Mouse (Mus musculus): ENCODE measurements around the gene Serpina3i. TPM values are rescaled to one million over a fixed set of nuclear protein-coding genes. Genes with fewer than 3 reads are reported as not detected.
"Not testable (repeated sequence)": the region's sequence is repeated elsewhere in the genome, so short reads cannot be mapped to it uniquely, and the experiment has no call there.

The Serpina3i gene
- 0.10 and 0.15 TPM in 2 replicates for polyA plus RNA-seq (2016; fragmentation: Nextera tagmentation; extraction: Ambion mirVana)

DNA sequence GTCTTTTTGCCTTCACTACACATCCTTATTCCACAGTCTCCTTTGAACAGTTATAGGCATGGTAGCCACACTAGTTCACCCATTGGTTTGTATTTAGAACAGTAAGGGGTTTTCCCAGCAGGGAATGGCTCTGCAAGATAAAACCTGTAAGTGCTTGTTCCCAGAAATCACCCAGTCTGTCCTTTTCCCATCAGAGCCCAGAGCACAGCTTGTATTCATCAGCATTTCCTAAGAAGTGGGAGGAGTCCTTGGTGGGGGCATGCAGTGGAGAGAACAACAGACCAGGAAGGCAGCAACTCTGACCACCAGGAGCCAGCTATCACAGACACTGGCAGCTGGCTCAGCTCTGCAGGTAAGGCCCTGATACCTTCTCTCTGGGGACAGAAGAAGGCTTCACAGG is at the start of gene Serpina3i:
TSS of gene Serpina3i (plus strand) at position 260 of the 400 bp plus-strand sequence.
- Histone ChIP-seq H3K9ac (no peak within 1 kb of the TSS), H3K4me2 (no peak within 1 kb of the TSS), H3K36me3 (no peaks in the 10 kb centered on the region), H3K27ac (no peak within 1 kb of the TSS), H3K4me1 (no peaks in the 10 kb centered on the region), H3K27me3 (replicated peaks) (no peaks in the 10 kb centered on the region), H3K4me3 (no peak within 1 kb of the TSS), H3K9me3 (replicated peaks) (no peaks in the 10 kb centered on the region)
- ATAC-seq: no peak

DNA sequence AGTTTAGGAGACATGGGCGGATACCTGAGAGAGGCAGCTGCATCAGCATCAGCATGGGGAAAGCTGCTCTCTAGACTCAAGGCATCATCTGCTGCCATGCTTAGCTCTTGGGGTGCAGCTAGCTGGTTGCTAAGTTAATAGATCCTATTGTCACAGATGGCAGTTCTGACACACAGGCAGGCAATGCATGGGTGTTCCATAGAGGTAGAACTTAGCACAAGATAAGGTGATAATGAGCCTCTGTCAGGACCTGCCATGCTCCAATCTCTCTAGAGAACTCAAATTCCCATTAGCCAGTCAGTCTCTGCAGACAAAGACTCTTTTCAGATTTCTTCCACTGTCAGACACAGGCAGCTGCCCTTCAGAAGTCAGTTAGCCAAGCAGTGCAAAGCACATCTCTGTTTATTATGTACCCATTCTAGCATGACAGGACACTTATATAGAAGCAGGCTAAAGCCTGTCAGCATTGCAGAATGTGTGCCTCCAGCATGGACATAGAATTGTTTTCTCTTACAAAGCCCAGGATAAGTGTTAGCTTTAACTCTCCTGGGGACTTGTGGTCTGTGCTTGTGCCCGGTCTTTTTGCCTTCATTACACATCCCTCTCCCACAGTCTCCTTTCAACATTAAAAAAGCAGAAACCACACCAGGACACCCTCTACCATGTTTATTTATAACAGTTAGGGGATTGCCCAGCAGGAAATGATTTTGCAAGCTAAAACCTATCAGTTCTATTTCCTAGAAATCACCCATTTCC is 49.1 kb upstream of the Serpina3i start:
- Histone ChIP-seq H3K27ac (no peak overlapping the region), H3K4me2 (no peak overlapping the region), H3K4me1 (0 out of 2 replicates have a peak, but pooled peaks cover 4% of the 10 kb centered on the region), H3K9ac (no peak overlapping the region), H3K27me3 (replicated peaks) (no peaks in the 10 kb centered on the region), H3K4me3 (no peak overlapping the region), H3K9me3 (replicated peaks) (no peaks in the 10 kb centered on the region), H3K36me3 (no peaks in the 10 kb centered on the region)
- 46% methylated on average over 2 of the region's 2 CpGs for WGBS (ENCODE audit: insufficient replicate concordance)
- ATAC-seq: no peak

DNA sequence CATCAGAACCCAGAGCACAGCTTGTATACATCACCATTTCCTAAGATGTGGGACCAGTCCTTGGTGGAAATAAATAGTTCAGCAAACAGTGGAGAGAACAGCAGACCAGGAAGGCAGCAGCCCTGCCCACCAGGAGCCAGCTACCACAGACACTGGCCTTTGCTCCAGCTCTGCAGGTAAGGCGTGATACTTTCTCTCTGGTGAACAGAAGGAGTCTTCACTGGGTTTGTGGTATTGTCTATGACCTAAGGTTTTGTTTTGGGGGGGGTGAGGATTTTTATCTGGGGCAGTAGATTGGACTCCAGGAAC is 48.5 kb upstream of the Serpina3i start, which contains the start of gene Serpina3f:
TSS of gene Serpina3f (plus strand) at position 100 of the 309 bp plus-strand sequence.
- no peaks in the 10 kb centered on the region for H3K36me3 ChIP-seq
- no peak within 1 kb of the TSS for H3K4me2 ChIP-seq
- no peaks in the 10 kb centered on the region for H3K9me3 ChIP-seq (replicated peaks)
- 43% methylated on average over 1 of the region's 1 CpGs for WGBS (ENCODE audit: insufficient replicate concordance)
- H3K27me3 ChIP-seq (replicated peaks): no peaks in the 10 kb centered on the region
- no peak within 1 kb of the TSS for H3K9ac ChIP-seq
- H3K4me3 ChIP-seq: no peak within 1 kb of the TSS
- no peak for ATAC-seq
- H3K27ac ChIP-seq: no peak within 1 kb of the TSS
- 0 out of 2 replicates have a peak, but pooled peaks cover 4% of the 10 kb centered on the region for H3K4me1 ChIP-seq

DNA sequence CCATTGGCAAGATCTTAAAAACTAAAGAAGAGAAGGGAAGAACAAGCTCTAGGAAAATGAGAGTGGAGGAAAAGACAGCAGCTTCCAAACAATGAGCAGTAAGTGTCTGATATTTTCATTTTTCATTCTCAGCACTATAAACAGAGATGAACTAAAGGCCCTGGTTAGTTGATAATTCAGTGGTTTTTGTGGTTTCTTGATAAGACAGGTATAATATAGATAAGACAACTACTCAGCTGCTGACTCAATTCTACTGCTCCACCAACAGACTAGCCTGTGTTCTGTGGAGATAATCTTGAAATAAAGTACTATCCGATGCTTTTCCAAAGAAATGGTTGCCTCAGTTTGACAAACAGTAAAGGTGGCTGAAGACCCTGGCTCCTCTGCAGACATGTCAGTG is 47.7 kb upstream of the Serpina3i start:
- no peak for ATAC-seq
- Histone ChIP-seq H3K36me3 (no peaks in the 10 kb centered on the region), H3K4me3 (no peak overlapping the region), H3K4me2 (no peak overlapping the region), H3K27me3 (replicated peaks) (no peaks in the 10 kb centered on the region), H3K9me3 (replicated peaks) (no peaks in the 10 kb centered on the region), H3K27ac (no peak overlapping the region), H3K4me1 (0 out of 2 replicates have a peak, but pooled peaks cover 4% of the 10 kb centered on the region), H3K9ac (no peak overlapping the region)
- WGBS (ENCODE audit: insufficient replicate concordance): 25% methylated on average over 1 of the region's 1 CpGs

DNA sequence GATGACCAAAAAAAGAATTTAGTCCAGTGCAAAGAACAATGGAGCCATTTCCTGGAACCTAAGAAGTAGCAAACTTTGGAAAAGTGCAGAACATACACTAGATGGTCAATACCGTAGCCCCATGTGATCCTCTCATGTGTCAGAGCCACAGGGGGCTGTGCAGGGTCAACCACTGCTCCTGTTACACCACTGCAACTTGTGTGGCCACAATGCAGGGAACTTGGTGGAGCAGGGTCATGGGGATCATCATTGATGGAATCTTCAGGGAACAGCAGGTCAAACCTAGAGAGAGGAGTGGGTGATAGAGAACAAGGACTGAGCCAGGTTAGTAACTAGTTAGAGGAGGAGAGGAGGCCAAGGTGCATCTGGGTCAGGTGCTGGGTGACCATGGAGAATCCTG is 41.3 kb upstream of the Serpina3i start:
- Histone ChIP-seq H3K4me2 (no peak overlapping the region), H3K27me3 (replicated peaks) (no peaks in the 10 kb centered on the region), H3K9ac (no peak overlapping the region), H3K27ac (no peak overlapping the region), H3K4me1 (no peaks in the 10 kb centered on the region), H3K36me3 (no peaks in the 10 kb centered on the region), H3K9me3 (replicated peaks) (no peaks in the 10 kb centered on the region), H3K4me3 (no peak overlapping the region)
- no peak for ATAC-seq
- WGBS (ENCODE audit: insufficient replicate concordance): 50% methylated on average over 1 of the region's 1 CpGs

DNA sequence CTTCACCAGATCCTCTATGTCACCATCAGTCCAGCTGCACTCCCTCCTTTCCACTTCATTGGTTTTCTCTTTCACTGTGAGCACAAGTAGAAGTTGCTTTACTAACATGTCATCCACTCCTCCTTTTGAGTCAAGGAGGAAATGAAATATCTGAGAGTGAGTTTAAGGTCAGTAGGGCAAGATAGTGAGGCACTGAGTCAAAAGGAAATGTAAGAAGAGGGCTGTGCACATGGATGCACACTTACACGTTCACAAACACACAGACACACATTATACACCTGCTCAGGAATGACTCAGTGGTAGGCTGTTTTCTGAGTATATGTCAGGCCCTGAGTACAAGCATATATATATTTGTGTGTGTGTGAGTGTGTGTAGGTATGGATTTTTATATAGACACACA is 39.2 kb upstream of the Serpina3i start:
- no peak for ATAC-seq
- H3K4me2 ChIP-seq: no peak overlapping the region
- no peaks in the 10 kb centered on the region for H3K36me3 ChIP-seq
- no peak overlapping the region for H3K9ac ChIP-seq
- no peaks in the 10 kb centered on the region for H3K4me1 ChIP-seq
- no peak overlapping the region for H3K27ac ChIP-seq
- no peaks in the 10 kb centered on the region for H3K9me3 ChIP-seq (replicated peaks)
- no peak overlapping the region for H3K4me3 ChIP-seq
- no peaks in the 10 kb centered on the region for H3K27me3 ChIP-seq (replicated peaks)
- 36% methylated on average over 1 of the region's 1 CpGs for WGBS (ENCODE audit: insufficient replicate concordance)

DNA sequence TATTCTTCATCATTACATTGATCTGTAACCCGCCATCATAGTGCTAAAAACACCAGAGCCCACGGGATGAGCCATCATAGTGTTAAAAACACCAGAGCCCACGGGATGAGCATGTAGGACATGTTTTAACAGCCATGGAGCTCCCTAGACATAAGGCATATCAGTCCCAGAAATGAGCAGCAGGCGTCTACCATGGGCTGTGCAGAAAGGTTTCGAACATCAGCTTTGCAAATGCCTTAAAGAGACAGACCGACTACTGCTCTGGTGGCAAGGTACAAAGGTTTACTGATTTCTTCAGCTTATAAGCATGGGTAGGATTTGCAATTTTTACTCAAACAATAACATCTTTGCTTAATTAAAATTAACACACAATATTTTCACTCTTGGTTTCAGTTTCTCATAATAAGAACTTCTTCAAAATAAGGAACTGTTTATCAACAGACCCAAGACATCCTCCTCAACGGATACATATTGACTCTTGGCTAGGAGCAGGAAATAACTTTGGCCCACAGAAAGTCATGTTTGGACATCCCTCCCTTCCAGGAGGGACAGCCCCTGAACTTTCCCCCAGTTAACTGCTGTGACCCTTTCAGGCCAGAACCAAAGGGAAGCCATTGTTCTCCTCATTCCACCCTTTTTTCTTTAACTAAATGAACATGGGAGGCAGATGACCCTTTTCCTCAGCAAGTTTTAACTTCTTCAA is 38.2 kb upstream of the Serpina3i start:
- no peak overlapping the region for H3K27ac ChIP-seq
- no peak for ATAC-seq
- H3K9me3 ChIP-seq (replicated peaks): no peaks in the 10 kb centered on the region
- H3K36me3 ChIP-seq: no peaks in the 10 kb centered on the region
- no peaks in the 10 kb centered on the region for H3K4me1 ChIP-seq
- no peaks in the 10 kb centered on the region for H3K27me3 ChIP-seq (replicated peaks)
- H3K9ac ChIP-seq: no peak overlapping the region
- 32% methylated on average over 7 of the region's 7 CpGs for WGBS (ENCODE audit: insufficient replicate concordance)
- H3K4me3 ChIP-seq: no peak overlapping the region
- H3K4me2 ChIP-seq: no peak overlapping the region

DNA sequence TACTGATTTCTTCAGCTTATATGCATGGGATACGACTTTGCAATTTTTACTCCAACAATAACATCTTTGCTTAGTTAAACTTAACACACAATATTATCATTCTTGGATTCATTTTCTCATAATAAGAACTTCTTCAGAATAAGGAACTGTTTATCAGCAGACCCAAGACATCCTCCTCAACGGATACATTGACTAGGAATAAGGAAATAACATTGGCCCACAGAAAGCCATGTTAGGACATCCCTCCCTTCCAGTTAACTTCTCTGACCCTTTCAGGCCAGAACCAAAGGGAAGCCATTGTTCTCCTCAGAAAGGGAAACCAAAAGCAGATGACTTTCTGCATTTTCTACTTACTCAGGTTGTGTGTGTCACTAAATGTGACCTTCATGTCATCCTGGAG is 32.2 kb upstream of the Serpina3i start:
- Histone ChIP-seq H3K27me3 (replicated peaks) (no peaks in the 10 kb centered on the region), H3K4me3 (no peak overlapping the region), H3K4me1 (0 out of 2 replicates have a peak, but pooled peaks cover 3% of the 10 kb centered on the region), H3K9me3 (replicated peaks) (no peaks in the 10 kb centered on the region), H3K4me2 (no peak overlapping the region), H3K36me3 (no peaks in the 10 kb centered on the region), H3K27ac (no peak overlapping the region), H3K9ac (no peak overlapping the region)
- ATAC-seq: no peak
- WGBS (ENCODE audit: insufficient replicate concordance): 32% methylated on average over 2 of the region's 2 CpGs

DNA sequence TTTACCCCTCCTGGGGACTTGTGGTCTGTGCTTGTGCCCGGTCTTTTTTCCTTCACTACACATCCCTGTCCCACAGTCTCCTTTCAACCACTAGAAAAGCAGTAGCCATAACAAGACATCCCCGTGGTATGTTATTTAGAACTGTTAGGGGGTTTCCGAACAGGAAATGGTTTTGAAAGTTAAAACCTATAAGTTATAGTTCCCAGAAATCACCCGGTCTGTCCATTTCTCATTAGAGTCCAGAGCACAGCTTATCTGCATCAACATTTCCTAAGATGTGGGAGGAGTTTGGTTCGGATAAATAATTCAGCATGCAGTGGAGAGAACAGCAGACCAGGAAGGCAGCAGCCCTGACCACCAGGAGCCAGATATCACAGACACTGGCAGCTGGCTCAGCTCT is 27.0 kb upstream of the Serpina3i start, which contains the start of gene Serpina3g:
TSS of gene Serpina3g (plus strand) at position 331 of the 400 bp plus-strand sequence.
- Histone ChIP-seq H3K9me3 (replicated peaks) (no peaks in the 10 kb centered on the region), H3K4me1 (peaks cover 11% of the 10 kb centered on the region; the same call in 1 of the 2 replicates), H3K9ac (no peak within 1 kb of the TSS), H3K4me2 (no peak within 1 kb of the TSS), H3K4me3 (no peak within 1 kb of the TSS), H3K36me3 (no peaks in the 10 kb centered on the region), H3K27ac (no peak within 1 kb of the TSS), H3K27me3 (replicated peaks) (no peaks in the 10 kb centered on the region)
- 31% methylated on average over 5 of the region's 5 CpGs for WGBS (ENCODE audit: insufficient replicate concordance)
- no peak for ATAC-seq

DNA sequence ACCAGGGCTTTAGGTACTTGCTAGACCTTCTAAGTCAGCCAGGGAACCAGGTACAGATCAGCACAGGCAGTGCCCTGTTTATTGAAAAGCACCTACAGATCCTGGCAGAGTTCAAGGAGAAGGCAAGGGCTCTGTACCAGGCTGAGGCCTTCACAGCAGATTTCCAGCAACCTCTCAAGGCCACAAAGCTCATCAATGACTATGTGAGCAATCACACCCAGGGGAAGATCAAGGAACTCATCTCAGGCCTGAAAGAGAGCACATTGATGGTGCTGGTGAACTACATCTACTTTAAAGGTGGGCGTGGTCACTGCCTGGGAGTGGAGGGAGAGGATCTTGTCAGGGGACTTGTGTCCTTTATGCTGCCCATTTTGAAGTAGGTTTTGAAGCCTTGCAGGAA is 24.9 kb upstream of the Serpina3i start:
- H3K4me3 ChIP-seq; H3K9ac ChIP-seq; H3K36me3 ChIP-seq; H3K27ac ChIP-seq; ATAC-seq; H3K27me3 ChIP-seq (replicated peaks); H3K4me2 ChIP-seq; H3K9me3 ChIP-seq (replicated peaks): not testable (repeated sequence)
- WGBS (ENCODE audit: insufficient replicate concordance): 63% methylated on average over 1 of the region's 1 CpGs
- H3K4me1 ChIP-seq: peaks cover 11% of the 10 kb centered on the region; the same call in 1 of the 2 replicates

DNA sequence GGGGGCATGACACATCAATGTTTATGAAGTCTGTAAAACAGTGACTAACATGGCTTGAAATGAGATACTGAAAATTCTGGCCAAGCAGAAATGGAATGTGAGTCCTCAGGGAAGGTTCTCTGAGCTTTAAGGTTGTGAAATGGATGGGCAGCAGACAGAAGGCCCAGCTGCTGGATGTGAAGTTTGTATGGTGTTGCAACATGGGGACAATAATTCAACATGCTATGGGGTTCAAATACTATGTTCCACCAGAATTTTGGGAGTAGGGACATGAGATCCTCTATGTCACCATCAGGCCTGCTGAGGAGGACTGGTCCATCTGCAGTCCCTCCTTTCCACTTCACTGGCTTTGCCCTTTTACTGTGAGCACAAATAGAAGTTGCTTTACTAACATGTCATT is 19.6 kb upstream of the Serpina3i start:
- Histone ChIP-seq H3K27ac (no peak overlapping the region), H3K36me3 (no peaks in the 10 kb centered on the region), H3K9me3 (replicated peaks) (no peaks in the 10 kb centered on the region), H3K27me3 (replicated peaks) (no peaks in the 10 kb centered on the region), H3K4me3 (no peak overlapping the region), H3K4me1 (no peaks in the 10 kb centered on the region), H3K9ac (no peak overlapping the region), H3K4me2 (no peak overlapping the region)
- ATAC-seq: no peak

DNA sequence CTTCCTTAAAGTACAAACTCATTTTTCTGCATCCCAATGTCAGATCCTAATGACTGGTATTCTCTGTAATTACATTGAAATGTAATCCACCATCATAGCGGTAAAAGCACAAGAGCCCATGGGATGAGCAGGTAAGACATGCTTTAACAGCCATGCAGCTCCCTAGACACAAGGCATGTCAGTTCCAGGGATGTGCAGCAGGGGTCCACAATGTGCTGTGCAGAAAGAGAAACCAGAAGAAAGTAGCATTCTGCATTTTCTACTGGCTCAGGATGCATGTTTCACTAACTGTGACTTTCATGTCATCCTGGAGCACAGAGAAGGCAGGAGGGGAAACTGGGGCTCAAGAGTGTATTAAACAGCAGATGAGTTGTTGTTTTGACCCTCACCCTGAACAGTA is 17.8 kb upstream of the Serpina3i start:
- no peak for ATAC-seq
- Histone ChIP-seq H3K27ac (no peak overlapping the region), H3K36me3 (no peaks in the 10 kb centered on the region), H3K27me3 (replicated peaks) (no peaks in the 10 kb centered on the region), H3K4me3 (no peak overlapping the region), H3K9me3 (replicated peaks) (no peaks in the 10 kb centered on the region), H3K4me2 (no peak overlapping the region), H3K9ac (no peak overlapping the region), H3K4me1 (no peaks in the 10 kb centered on the region)
- WGBS (ENCODE audit: insufficient replicate concordance): 65% methylated on average over 1 of the region's 1 CpGs
